ENCODE assay signal across 17 mouse cellular contexts in genomic region chr19:24490275-24490674, GRCm38 (mm10). TPM values are rescaled to one million over a fixed set of nuclear protein-coding genes. Genes with fewer than 3 reads are reported as not detected.
DNase-seq lines count a peak whose midpoint lies in the region; ATAC-seq lines count a peak whose summit lies in the region.
"Had no signal": no experiment of that assay in that cellular context is flagged by ENCODE, and none has a peak within 500 bp of the region (broad histone marks: within the 10 kb centered on the region; RNA-seq: fewer than 3 reads in every experiment).

No protein-coding gene starts in this region.

- 39% methylated on average over 5 of the region's 5 CpGs for WGBS in heart, embryonic 12.5 days
- WGBS in hindbrain, embryonic 11.5 days: 70% methylated on average over 5 of the region's 5 CpGs

- H3K9ac ChIP-seq in heart, embryonic 12.5 days: no peak overlapping the region
- H3K9ac ChIP-seq in hindbrain, embryonic 11.5 days (ENCODE audit: low read depth, low read length): no peak overlapping the region
- H3K9ac ChIP-seq: embryonic facial prominence, embryonic 12.5 days; forebrain, embryonic 12.5 days; hindbrain, embryonic 14.5 days; intestine, embryonic 15.5 days had no signal

- no peak overlapping the region for H3K4me3 ChIP-seq in heart, embryonic 12.5 days
- no peak overlapping the region for H3K4me3 ChIP-seq in hindbrain, embryonic 11.5 days (ENCODE audit: low read depth, low read length)
- H3K4me3 ChIP-seq: embryonic facial prominence, embryonic 12.5 days; forebrain, embryonic 12.5 days; intestine, embryonic 15.5 days had no signal

- H3K4me2 ChIP-seq in heart, embryonic 12.5 days: 0 out of 2 replicates have a peak overlapping the region, but pooled peaks have one; percentile 1
- no peak overlapping the region for H3K4me2 ChIP-seq in hindbrain, embryonic 11.5 days (replicated peaks; ENCODE audit: low read depth, low read length)
- H3K4me2 ChIP-seq: embryonic facial prominence, embryonic 12.5 days; forebrain, embryonic 12.5 days; hindbrain, embryonic 14.5 days; intestine, embryonic 15.5 days had no signal

- DNase-seq in heart, postnatal 36 days: no peak
- peak; percentile 29 for DNase-seq in retina, embryonic 14.5 days (ENCODE audit: low spot score)
- DNase-seq in retina, postnatal 1 day: no peak
- no peak for DNase-seq in hindbrain, embryonic 11.5 days (ENCODE audit: low spot score)
- DNase-seq: adrenal gland, postnatal 10 days; cerebellum, adult 11 months; cerebellum, adult 8-10 months; cerebellum, postnatal 14 days; gastrocnemius, postnatal 10 days had no signal

- 0 out of 2 replicates have a peak overlapping the region, but pooled peaks have one; percentile 42 for H3K27ac ChIP-seq in heart, embryonic 12.5 days (ENCODE audit: poor library complexity, severe bottlenecking)
- no peak overlapping the region for H3K27ac ChIP-seq in hindbrain, embryonic 11.5 days (ENCODE audit: low read depth, low read length)
- H3K27ac ChIP-seq: embryonic facial prominence, embryonic 12.5 days; forebrain, embryonic 12.5 days; hindbrain, embryonic 14.5 days; intestine, embryonic 15.5 days had no signal

- H3K9me3 ChIP-seq in heart, embryonic 12.5 days (replicated peaks): no peaks in the 10 kb centered on the region
- no peaks in the 10 kb centered on the region for H3K9me3 ChIP-seq in hindbrain, embryonic 11.5 days (ENCODE audit: control insufficient read depth, low read length)
- H3K9me3 ChIP-seq: embryonic facial prominence, embryonic 12.5 days; forebrain, embryonic 12.5 days; intestine, embryonic 15.5 days had no signal

- H3K36me3 ChIP-seq in heart, embryonic 12.5 days: no peaks in the 10 kb centered on the region
- no peaks in the 10 kb centered on the region for H3K36me3 ChIP-seq in hindbrain, embryonic 11.5 days (ENCODE audit: control insufficient read depth, insufficient read depth, low read length)
- H3K36me3 ChIP-seq: embryonic facial prominence, embryonic 12.5 days; forebrain, embryonic 12.5 days; intestine, embryonic 15.5 days had no signal

- no peaks in the 10 kb centered on the region for H3K27me3 ChIP-seq in heart, embryonic 12.5 days (replicated peaks)
- no peaks in the 10 kb centered on the region for H3K27me3 ChIP-seq in hindbrain, embryonic 11.5 days (ENCODE audit: control insufficient read depth, insufficient read depth, low read length)
- H3K27me3 ChIP-seq: CH12.LX; embryonic facial prominence, embryonic 12.5 days; forebrain, embryonic 12.5 days; intestine, embryonic 15.5 days had no signal

- H3K4me1 ChIP-seq in heart, embryonic 12.5 days (replicated peaks): peaks cover 28% of the 10 kb centered on the region
- H3K4me1 ChIP-seq in hindbrain, embryonic 11.5 days (replicated peaks; ENCODE audit: control insufficient read depth, insufficient read depth, low read length): no peaks in the 10 kb centered on the region
- H3K4me1 ChIP-seq: embryonic facial prominence, embryonic 12.5 days; intestine, embryonic 15.5 days had no signal

- intact Hi-C loops in heart, postnatal 36 days (cut with DNase I): no loop called here

- ATAC-seq in heart, embryonic 12.5 days (ENCODE audit: insufficient number of reproducible peaks, low FRiP score): no peak
- ATAC-seq in megakaryocyte, adult 5-6 weeks (ENCODE audit: poor library complexity, severe bottlenecking): peak; percentile 66
- no peak for ATAC-seq in hindbrain, embryonic 11.5 days (ENCODE audit: low FRiP score)
- ATAC-seq: forebrain, embryonic 16.5 days; intestine, embryonic 15.5 days had no signal

RNA-seq across cellular contexts. Expression of gene Fam122a, which starts 13.1 kb away (rescaled TPM):
- polyA plus RNA-seq in heart, embryonic 12.5 days (2016; fragmentation: Nextera tagmentation; extraction: Ambion mirVana): 53.4 and 56.1 TPM in 2 replicates
- total RNA-seq in heart, postnatal 36 days (2021): 10 to 100 TPM; 22.2 to 22.7 TPM
- total RNA-seq in megakaryocyte, adult 5-6 weeks (2015): 30.1 and 31.3 TPM in 2 replicates
- 5.9 and 8.3 TPM in 2 replicates for total RNA-seq in megakaryocyte, adult 5-6 weeks (2017)
- 49.8 and 64.2 TPM in 2 replicates for polyA plus RNA-seq in hindbrain, embryonic 11.5 days (2014; fragmentation: Nextera tagmentation; extraction: Ambion mirVana)
